Mouse (Mus musculus): ENCODE data around the gene Phf3.
"Not testable (repeated sequence)": the region's sequence is repeated elsewhere in the genome, so short reads cannot be mapped to it uniquely, and the experiment has no call there.

Phf3 gene

DNA sequence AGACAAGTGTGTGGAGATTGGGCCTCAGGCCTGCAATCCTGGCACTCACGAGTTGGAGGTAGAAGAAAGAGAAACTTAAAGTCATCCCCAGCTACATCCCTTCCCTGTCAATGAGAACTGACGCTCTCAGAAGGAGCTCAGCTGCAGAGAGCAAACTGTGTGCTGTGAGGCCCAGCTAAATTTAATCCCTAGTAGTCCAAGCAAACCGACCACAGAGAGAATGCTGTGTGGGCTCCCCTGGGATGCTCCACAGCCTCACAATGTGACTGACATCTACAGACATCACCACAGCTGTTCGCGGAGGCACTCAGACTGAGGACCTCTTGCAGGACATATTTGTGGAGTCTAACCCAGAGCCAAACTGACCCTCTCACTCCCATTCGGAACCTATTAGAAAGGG is 54.3 kb downstream of the Phf3 start:
- no peak for DNase-seq (ENCODE audit: low spot score)

DNA sequence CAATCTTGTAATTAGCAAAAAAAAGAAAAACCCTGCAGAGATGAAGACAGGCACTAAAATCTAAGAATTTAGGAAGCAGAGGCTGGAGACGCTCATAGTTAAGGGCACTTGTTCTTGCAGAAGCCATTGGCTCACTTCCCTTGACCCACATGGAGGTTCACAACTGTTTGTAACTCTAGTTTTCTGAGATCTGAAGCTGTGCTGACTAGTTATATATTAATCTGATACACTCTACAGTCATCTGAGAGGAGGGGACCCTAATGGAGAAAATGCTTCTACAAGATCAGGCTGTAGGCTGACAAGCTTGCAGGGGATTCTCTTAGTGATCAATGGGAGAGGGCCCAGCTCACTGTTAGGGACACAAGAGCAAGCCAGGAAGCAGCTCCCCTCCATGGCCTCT is 58.1 kb downstream of the Phf3 start:
- DNase-seq (ENCODE audit: low spot score) = no peak

DNA sequence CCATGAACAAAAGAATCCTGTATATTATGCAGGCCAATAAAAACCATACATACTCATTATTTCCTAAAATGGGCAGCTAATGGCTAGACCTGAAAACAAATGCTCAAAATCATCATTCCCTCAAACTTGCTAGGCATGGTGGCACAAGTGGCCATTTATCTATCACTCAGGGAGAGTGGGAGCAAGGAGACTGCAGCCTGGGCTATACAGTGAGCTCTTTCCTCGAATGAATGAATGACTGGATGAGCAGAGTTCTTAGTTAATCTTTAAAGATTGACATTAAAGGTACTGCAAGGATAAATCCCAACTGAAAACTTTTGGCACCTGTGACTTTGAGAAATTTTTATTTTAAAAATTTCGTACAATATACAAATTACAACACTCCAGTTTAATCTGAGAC is 58.7 kb downstream of the Phf3 start:
- DNase-seq (ENCODE audit: low spot score) = no peak

DNA sequence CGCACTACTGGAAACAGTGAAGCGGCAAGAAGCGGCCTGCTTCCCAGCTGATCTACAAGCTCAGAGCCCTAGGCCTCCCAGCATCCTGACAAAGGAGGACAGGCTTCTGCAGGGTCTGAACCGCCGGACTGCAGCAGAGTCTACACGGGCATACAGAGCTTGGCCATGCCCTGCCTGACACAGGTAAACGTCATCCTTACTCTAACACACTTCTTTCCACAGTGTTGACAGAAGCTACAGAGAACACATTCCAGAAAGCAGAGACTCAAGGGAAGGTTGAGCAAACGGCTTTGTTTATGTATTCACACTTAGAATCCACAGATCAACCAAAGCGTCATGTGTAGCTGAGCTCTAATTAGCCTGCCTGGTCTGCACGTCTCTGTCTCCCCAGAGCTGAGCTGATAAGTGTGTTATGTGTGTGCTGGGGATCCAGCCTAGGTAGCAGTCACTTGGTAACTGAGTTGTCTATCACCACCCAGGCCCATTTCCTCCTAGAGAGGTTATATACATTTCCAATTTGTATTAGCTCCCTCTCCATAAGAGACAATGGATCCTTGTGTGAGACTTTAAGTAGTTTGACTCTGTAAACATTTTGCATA is 65.5 kb downstream of the Phf3 start:
- DNase-seq (ENCODE audit: low spot score) = no peak

DNA sequence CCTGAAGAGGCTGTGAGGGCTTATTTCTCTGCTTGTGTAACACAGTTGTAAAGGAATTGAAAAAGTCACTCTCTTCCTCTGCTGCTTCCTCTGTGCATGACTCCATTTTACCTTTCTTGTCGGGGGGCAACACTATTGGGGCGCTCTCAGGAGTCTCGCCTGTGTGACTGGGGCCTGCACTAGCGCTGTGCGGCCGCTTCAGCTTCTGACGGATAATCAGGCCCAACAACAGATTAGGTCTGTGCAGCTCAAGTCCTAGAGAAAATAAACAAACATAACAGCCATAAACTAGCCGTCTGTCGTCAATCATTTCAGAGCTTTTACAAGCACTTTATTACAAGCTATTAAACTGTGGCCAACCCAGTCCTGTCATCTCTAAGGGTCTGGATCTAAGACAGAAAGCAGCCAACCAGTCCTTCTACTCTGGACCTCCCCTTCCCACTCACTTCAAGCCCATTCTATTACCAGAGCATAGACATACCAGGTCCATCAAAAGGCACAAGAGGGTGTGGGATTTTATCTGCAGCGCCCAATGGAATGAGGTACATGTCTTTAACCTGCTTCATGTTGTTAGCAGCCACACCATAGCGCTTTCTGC is 67.9 kb downstream of the Phf3 start:
- DNase-seq (ENCODE audit: low spot score) = no peak

DNA sequence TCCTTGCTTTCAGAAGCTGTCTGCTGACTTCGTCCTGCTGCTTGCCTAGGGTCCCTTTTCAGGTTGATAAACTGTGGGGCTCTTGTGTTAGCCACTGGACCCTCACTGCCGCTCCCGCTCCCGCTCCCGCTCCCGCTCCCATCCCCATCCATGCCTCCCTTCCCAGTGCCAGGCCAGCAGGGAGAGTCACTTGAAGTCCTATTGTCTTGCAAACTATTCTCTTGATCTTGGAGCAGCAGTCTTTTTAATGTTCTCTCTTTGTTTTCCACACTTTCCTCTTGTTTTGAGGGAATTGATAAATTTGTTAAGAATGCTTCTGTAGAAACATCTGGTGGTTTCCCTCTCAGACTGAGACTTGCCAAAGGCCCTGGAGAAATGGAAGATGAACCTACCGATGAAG is 68.8 kb downstream of the Phf3 start:
- no peak for DNase-seq (ENCODE audit: low spot score)

DNA sequence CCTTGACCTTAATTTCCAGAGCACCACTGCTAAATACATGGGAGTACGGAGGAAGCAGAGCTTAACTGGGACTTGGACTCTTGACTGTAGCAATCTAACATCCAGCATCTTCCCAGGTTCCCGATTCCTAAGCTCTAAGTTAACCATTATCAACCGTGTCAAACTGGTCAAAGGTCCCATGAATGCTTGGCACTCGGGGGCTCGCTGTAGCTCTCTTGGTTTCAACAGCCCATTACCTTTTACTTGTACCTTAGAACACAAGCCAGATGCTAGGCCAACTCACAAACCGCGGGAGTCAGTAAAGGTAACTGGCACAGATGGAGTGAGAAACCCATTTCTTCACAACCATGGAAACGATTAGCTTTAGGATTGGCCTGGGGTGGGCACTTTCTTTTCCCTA is 71.8 kb downstream of the Phf3 start:
- DNase-seq (ENCODE audit: low spot score) = no peak

DNA sequence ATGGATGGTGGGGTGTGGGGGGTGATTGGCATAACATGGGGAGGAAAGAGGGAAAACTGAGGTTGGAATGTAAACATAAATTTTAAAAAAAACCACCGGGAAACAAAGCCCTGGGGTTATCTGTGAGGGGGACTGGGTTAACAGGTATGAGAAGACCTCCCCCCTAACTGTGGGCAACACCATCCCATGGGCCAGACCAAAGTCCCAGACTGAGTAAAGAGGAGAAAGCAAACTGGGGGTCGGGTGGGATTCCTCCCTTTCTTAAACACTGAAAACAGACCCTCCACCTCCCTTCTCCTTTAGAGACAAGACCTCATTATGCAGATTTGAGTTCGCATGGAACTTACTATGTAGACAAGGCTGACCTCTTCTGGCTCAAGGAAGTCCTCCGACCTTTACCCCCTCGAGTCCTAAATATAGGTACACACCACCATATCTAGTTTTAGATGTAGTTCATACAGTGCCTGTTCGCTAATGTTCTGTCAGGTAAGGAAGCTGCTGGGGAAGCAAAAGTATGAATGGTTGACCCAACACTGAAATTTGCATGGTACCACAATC is 74.4 kb downstream of the Phf3 start:
- DNase-seq (ENCODE audit: low spot score) = no peak

DNA sequence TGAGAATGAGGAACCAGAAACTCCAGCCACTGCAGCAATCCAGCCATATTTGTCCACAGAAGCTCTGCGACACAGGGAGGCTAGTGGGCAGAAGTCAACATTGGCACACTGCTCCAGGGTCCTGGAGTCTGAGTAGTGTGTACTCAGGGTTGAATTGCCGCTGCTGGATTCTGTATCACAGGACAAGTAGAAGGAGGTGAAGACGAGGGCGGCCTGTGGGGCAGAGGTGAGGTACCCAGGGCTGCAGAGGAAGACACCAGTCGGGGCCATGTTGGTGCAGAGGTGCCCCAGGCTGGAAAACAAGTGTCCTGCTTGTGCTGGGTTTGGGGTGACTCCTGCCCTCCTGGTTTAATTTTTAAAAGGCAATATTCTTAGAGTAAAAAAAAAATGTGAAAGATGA is 79.1 kb downstream of the Phf3 start:
- DNase-seq (ENCODE audit: low spot score) = no peak

DNA sequence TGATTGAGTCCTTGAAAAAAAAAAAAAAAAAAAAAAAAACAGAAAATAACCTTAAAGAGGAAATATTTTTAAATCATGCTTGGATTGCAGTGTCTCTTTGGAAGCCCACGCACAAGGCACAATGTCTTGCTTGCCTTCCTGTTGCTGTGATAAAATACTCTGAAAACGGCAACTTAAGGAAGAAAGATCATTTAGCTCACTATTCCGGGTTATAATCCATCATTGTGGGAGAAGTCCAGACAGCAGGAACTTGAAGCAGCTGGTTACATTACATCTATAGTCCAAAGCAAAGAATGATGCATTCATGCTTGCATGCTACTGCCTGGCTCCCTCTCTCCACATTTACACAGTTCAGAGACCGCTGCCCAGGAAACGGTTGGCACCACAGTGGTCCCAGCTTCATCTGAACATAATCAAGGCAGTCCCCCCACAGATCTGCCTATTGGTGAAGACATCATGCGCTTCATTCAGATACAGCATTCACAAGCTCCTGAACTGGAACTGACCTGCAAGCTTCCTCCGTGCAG is 80.3 kb downstream of the Phf3 start:
- DNase-seq (ENCODE audit: low spot score) = no peak

DNA sequence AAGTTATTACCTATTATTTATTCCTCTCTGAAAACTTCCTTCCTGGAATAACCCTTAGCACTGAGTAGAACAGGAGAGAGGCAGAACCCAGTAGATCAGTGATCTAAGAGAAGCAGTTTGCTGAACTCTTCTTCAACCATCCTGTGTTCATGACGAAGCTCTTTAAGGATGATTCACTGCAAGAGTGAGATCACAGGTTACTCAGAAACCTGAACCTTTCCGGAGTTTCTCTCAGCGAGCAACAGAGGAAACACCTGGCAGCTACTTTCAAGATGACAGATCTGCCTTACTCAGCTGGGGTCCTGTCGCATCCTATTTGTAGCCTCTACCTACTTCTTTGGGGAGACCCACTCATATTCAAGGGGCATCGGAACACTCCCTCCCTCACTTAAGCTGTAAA is 80.8 kb downstream of the Phf3 start:
- no peak for DNase-seq (ENCODE audit: low spot score)

DNA sequence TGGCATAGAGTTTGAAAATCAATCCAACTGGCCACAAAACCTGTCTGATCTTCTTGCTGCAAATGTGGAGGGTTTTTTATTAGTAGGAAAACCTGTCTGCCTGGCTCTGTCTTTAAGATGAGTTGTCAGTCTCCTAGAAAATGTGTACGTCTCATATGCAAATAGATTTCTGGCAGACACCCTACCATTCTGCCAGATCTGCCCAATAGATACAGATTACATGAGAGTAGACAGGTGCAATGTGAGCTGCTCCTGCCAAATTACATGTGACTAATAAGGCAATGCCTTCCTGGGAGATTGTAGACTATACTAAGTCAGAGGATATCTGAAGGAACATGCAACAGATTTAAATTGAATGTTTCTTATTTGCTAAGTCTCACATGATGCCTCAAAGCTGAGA is 83.5 kb downstream of the Phf3 start:
- DNase-seq (ENCODE audit: low spot score) = no peak

DNA sequence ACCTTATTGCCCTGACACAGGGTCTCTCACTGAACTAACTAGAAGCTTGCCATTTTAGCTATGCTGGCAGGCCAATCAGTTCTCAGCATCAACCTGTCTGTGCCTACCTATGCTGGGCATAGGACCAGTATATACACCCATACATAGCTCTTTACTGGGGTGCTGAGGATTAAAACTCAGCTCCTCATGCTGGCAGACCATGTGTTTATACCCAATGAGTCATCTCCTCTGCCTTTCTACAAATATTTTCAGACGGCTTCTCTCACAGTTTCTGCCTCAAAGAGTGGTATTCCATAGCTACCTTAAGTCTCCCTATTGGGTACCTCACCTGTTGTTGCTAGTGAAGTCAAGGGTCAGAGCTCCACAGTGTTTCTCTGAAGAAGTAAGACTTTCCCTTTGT is 84.0 kb downstream of the Phf3 start:
- DNase-seq (ENCODE audit: low spot score) = no peak

DNA sequence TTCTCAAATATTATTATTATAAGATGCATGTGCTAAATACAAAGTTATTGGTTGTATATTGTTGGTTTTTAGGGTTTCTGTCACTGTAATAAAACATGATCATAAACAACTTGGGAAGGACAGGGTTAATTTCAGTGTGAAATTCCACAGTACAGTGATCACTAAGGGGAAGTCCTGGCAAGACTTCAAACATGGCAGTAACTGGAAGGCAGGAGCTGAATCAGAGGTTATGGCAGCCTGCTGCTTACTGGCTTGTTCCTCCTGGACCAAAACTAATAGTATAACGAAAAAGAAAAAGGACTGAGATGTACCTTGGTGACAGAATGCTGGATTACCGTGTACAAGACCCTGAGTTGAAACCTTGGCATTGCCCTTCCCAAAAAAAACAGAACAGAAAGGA is 84.7 kb downstream of the Phf3 start:
- no peak for DNase-seq (ENCODE audit: low spot score)

DNA sequence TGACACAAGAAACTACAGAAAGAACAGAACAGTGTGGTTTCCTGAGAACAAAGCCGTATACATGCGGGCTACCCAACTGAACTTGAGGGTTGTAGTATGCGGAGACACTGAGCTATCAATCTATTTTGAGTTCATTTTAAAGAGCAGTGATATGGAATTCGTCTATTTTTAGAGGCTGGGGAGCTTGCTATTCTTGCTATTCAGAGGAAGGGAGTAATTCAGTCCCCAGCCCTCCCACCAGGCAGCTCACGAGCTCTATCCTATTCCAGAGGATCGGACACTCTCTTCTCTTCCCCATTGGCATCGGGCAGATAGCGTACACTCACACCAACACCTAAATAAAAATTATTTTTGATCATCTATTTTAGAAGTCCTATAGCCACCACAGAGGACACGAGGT is 87.1 kb downstream of the Phf3 start:
- no peak for DNase-seq (ENCODE audit: low spot score)

DNA sequence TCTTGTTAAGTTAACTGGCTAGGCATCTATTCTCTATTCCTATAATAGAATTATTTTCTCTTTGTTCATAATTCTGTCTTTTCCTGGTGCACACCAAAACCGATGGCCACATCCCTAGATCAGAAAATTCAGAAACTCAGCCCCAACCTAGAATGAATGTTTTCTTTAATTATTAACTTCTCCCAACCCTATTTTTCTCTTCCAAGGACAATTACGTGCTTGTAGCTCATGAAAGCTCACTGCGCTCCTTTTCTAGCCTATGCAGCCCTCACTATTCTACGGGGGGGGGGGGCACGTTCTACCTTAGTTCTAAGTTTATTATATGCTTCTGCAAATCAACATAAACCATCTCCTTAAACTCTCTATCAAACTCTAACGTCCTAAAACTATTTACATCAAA is 90.0 kb downstream of the Phf3 start:
- DNase-seq (ENCODE audit: low spot score) = no peak

DNA sequence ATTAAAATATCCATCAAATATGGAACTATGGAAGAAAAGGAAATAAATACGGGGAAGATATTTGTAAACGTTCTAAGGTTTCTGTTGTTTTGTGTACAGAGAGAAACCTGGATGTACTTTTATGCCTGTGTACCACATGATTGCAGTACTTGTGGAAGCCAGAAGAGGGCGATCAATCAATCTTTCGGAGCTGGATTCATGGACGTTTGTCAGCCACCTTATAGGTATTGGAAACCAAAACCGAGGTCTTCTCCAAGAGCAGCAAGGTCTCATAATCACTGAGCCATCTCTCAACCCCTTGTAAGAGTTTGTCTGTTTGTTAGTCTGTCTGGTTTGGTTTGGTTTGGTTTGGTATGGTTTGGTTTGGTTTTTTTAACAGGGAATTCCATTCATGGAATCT is 93.4 kb downstream of the Phf3 start:
- peak; percentile 24 for DNase-seq (ENCODE audit: low spot score)

DNA sequence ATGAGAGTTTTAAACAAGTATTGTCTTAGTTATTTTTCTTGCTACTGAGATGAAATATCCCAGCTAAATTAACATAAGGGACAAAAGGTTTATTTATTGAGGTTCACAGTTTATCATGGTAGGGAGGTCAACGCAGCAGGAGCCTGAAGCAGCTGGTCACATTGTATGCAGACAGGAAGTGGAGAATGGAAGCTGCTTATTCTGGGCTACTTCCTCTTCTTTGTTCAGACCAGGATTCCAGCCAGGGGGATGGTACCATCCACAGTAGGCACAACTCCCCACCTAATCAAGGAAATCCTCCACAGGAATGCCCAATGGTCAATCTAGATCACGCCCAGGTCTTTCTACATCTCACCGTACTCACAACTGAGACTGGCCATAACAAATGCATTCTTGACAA is 94.2 kb downstream of the Phf3 start:
- DNase-seq (ENCODE audit: low spot score) = no peak

DNA sequence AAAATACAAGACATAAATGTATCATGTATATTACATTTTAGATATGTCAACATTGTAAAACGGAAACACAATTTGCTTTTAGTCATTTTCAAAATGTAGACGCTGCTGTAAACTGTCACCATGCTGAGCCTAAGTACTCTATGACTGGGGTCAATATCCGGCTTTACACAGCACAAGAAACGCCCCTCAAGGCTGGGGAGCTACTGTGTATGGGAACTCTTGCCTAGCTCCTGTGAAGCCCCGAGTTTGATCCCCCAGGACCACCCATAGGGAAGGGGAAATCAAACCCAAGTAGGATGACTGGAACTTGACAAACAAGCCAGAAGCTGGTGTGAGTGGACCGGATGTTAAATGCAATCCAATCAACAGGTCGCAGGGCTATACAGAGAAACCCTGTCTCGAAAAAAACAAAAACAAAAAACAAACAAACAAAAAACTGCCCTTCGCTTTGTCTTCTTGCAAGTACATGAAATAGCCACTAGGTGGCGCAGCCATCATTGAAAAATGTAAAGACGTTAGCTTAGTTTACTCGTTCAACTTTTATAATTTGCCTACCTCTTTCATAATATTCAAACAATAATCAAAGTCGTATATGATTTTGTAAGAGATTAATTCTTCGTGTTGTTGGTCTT is 95.2 kb downstream of the Phf3 start:
- peak; percentile 30 for DNase-seq (ENCODE audit: low spot score)

DNA sequence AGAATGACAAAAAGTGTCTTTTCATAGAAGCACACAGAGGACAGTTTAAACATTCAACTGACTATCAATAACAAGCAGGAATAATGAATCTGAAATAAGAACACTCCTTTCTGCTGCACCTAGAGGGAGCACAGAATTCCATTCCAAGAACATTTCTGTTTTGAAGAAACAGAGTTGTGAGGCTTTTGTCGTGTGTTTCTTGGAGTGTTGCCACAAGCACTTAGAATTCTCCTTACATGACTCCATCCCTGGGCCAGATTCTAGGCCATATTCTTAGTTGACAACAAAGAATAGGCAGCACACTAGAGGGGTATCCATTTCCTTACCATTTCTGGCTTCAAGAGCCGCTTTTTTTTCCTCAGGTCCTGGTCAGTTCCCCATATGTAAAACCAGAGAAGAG is 97.5 kb downstream of the Phf3 start:
- DNase-seq (ENCODE audit: low spot score) = no peak

DNA sequence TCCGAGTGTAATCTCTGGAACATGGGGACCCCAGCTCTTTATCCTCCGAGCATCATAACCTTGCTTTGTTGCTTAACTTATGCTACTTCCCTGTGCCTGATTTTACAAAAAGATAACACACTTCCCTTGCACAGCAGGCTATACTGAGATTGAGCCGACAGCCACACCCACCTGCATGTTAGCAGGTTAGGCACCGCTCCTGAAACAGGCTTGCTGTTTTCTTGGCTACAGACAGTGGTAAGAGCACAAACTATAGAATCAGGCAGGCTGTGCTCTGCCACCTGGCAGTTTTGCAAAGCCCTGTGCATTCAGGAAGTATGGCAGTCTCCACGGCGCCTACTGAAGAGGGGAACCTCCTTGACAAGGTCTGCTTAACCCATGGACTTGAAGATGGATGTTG is 100.1 kb downstream of the Phf3 start:
- no peak for DNase-seq (ENCODE audit: low spot score)

DNA sequence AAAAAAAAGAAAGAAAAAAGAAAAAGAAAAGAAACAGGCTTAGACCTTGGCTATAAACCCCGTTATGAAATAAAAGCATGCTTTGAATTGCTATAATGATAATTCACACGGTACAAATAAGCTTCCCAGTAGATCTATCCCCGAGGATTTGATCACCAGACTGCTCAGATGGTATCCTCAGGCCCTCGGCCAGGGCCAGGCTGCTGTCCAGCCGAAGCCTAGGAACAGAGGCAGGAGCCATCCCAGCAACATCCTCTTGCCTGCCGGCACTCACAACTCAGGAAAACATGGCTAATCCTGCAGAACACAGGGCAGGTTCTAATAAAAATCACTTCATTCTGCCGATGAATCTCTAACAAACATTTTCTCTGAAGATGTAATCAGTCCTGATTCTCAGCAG is 100.9 kb downstream of the Phf3 start:
- DNase-seq (ENCODE audit: low spot score) = no peak

DNA sequence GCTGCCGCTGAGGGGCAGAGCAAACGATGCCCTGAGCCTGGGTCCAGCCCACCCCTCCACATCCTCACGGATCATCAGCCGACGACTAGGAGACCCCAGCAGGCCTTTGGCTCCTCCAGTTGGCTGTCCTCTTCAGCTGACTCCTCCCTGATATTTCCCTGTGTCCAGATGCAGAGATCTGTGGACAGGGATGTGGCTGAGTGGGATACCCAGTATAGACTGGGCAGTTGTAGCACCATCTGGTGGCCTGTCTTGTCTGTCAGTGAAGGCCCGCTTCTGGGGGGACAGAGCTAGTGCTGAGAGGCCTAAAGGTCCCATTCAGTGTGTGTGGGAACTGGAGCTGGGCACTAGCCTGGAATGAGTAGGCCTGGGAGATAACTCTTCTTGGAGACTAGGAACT is 101.9 kb downstream of the Phf3 start:
- no peak for DNase-seq (ENCODE audit: low spot score)

DNA sequence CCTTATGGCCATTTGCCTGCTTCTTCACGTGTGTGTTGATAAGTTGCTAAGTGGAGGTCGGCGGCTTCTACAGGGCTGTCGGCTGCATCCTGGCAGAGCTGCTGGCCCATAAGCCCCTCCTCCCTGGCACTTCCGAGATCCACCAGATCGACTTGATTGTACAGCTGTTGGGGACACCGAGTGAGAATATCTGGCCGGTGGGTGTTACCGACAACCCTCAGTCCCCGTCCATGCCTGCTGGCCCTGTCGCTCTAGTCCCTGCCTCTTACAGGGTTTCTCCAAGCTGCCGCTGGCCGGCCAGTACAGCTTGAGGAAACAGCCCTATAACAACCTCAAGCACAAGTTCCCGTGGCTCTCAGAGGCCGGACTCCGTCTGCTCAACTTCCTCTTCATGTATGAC is 103.1 kb downstream of the Phf3 start:
- DNase-seq (ENCODE audit: low spot score) = not testable (repeated sequence)
